Mouse (Mus musculus) embryonic stem cell, embryonic (primary cell): ENCODE data around the gene Gm27021.

Source experiments
- CTCF ChIA-PET, 4 experiments: fragments of 300-600 bp in 2 of 4; fragments of 350-600 bp in 2 of 4; sonication (Branson Sonifier 250); formaldehyde crosslinking; loops; one replicate each; lab custom pipeline; 2022; ENCODE audit warnings: inconsistent platforms in 2 of 4; lab: Charles Lee
- POLR2A ChIA-PET, 4 experiments: fragments of 300-600 bp in 2 of 4; fragments of 350-600 bp in 2 of 4; sonication (Branson Sonifier 250); formaldehyde crosslinking; loops; one replicate each; lab custom pipeline; 2022; ENCODE audit warnings: antibody characterized with exemption in 4 of 4, inconsistent platforms in 1 of 4; lab: Charles Lee

Gene Gm27021

GRCm38 (mm10) chr8:120667561-120668373, at the start of gene Gm27021, which contains the start of gene Cox4i1:
Gene Gm27021, minus strand, starts transcription at chr8:120668079.
Gene Cox4i1, plus strand, starts transcription at chr8:120668222.
- ChIA-PET CTCF (interaction anchor here in 3 of 4 experiments (0.5 to 3.0 kb wide), 23 partner anchors 9 to 1450 kb away, joined by 3 to 15 read pairs (median 4); no protein-coding TSS in a partner anchor), POLR2A (interaction anchor here (0.6 to 3.0 kb wide), 16 partner anchors 9 to 490 kb away, joined by 3 to 15 read pairs (median 4); partner anchors contain the start of gene Fam92b (in 1 of the 4))

- CTCF ChIA-PET: interaction anchor here in 3 of 4 experiments (0.6 to 0.9 kb wide), 4 partner anchors 25 to 508 kb away, joined by 3 to 13 read pairs (median 4); no protein-coding TSS in a partner anchor
- POLR2A ChIA-PET: no interaction called here
These were observed 48.3 kb upstream of the Gm27021 start for GRCm38 (mm10) chr8:120715996-120716680.

- CTCF ChIA-PET: interaction anchor here in 1 of 4 experiments (0.9 kb wide), 1 partner anchor 81 kb away, joined by 4 read pairs; no protein-coding TSS in a partner anchor
- POLR2A ChIA-PET: no interaction called here
These were observed 47.3 kb upstream of the Gm27021 start for GRCm38 (mm10) chr8:120715200-120715599.

GRCm38 (mm10) chr8:120709176-120709575, 41.3 kb upstream of the Gm27021 start:
- ChIA-PET POLR2A (no interaction called here), CTCF (interaction anchor here in 3 of 4 experiments (0.7 to 1.6 kb wide), 3 partner anchors 11 to 31 kb away, joined by 3 to 6 read pairs (median 3); no protein-coding TSS in a partner anchor)

- POLR2A ChIA-PET: interaction anchor here in 2 of 4 experiments (0.7 kb wide), 2 partner anchors 100 to 234 kb away, joined by 3 to 4 read pairs; no protein-coding TSS in a partner anchor
- CTCF ChIA-PET: interaction anchor here in 1 of 4 experiments (0.6 to 0.7 kb wide), 3 partner anchors 11 to 1206 kb away, joined by 3 to 7 read pairs (median 3); no protein-coding TSS in a partner anchor
These were observed 38.3 kb upstream of the Gm27021 start for GRCm38 (mm10) chr8:120706193-120706592.

GRCm38 (mm10) chr8:120705163-120705562, 37.3 kb upstream of the Gm27021 start:
- ChIA-PET CTCF (interaction anchor here in 3 of 4 experiments (0.6 to 1.2 kb wide), 5 partner anchors 20 to 993 kb away, joined by 3 to 4 read pairs (median 3); no protein-coding TSS in a partner anchor), POLR2A (interaction anchor here in 2 of 4 experiments (0.6 to 1.5 kb wide), 5 partner anchors 22 to 66 kb away, joined by 3 to 9 read pairs (median 3); partner anchors contain the start of gene Irf8 (in 1 of the 2))

GRCm38 (mm10) chr8:120704203-120704602, 36.3 kb upstream of the Gm27021 start:
- ChIA-PET POLR2A (interaction anchor here in 2 of 4 experiments (0.6 to 1.5 kb wide), 2 partner anchors 18 to 32 kb away, joined by 3 read pairs; partner anchors contain the start of gene Irf8 (in 1 of the 2)), CTCF (interaction anchor here in 1 of 4 experiments (1.2 kb wide), 1 partner anchor 124 kb away, joined by 4 read pairs; no protein-coding TSS in a partner anchor)

GRCm38 (mm10) chr8:120701758-120702465, 34.0 kb upstream of the Gm27021 start:
- ChIA-PET POLR2A (no interaction called here), CTCF (interaction anchor here in 1 of 4 experiments (1.1 kb wide), 1 partner anchor 22 kb away, joined by 5 read pairs; no protein-coding TSS in a partner anchor)

GRCm38 (mm10) chr8:120700053-120700452, 32.2 kb upstream of the Gm27021 start:
- ChIA-PET CTCF (interaction anchor here in 2 of 4 experiments (0.7 to 1.6 kb wide), 6 partner anchors 13 to 411 kb away, joined by 3 to 5 read pairs (median 4); no protein-coding TSS in a partner anchor), POLR2A (interaction anchor here in 2 of 4 experiments (0.6 to 1.4 kb wide), 2 partner anchors 43 to 107 kb away, joined by 4 to 6 read pairs; no protein-coding TSS in a partner anchor)

GRCm38 (mm10) chr8:120699565-120699964, 31.7 kb upstream of the Gm27021 start:
- ChIA-PET POLR2A (interaction anchor here in 1 of 4 experiments (1.4 kb wide), 1 partner anchor 107 kb away, joined by 4 read pairs; no protein-coding TSS in a partner anchor), CTCF (interaction anchor here in 2 of 4 experiments (0.7 to 1.6 kb wide), 6 partner anchors 14 to 411 kb away, joined by 3 to 5 read pairs (median 4); no protein-coding TSS in a partner anchor)

- ChIA-PET CTCF (interaction anchor here in 2 of 4 experiments (0.8 to 1.9 kb wide), 4 partner anchors 20 to 101 kb away, joined by 3 to 16 read pairs (median 4); no protein-coding TSS in a partner anchor), POLR2A (no interaction called here)
These were observed 31.2 kb upstream of the Gm27021 start for GRCm38 (mm10) chr8:120699079-120699478.

- ChIA-PET POLR2A (interaction anchor here in 1 of 4 experiments (1.5 kb wide), 1 partner anchor 21 kb away, joined by 3 read pairs; no protein-coding TSS in a partner anchor), CTCF (interaction anchor here in 3 of 4 experiments (0.5 to 1.9 kb wide), 18 partner anchors 12 to 139 kb away, joined by 3 to 16 read pairs (median 4); no protein-coding TSS in a partner anchor)
These were observed 30.5 kb upstream of the Gm27021 start for GRCm38 (mm10) chr8:120698426-120698825.

GRCm38 (mm10) chr8:120697979-120698272, 30.0 kb upstream of the Gm27021 start:
- ChIA-PET CTCF (interaction anchor here (0.6 to 1.9 kb wide), 43 partner anchors 12 to 1211 kb away, joined by 3 to 19 read pairs (median 4); no protein-coding TSS in a partner anchor), POLR2A (interaction anchor here in 2 of 4 experiments (0.7 to 1.5 kb wide), 4 partner anchors 18 to 471 kb away, joined by 3 to 5 read pairs (median 4); no protein-coding TSS in a partner anchor)

GRCm38 (mm10) chr8:120697154-120697978, 29.5 kb upstream of the Gm27021 start:
- CTCF ChIA-PET: interaction anchor here (0.5 to 1.9 kb wide), 48 partner anchors 12 to 1211 kb away, joined by 3 to 19 read pairs (median 4); no protein-coding TSS in a partner anchor
- POLR2A ChIA-PET: interaction anchor here in 2 of 4 experiments (0.7 to 1.5 kb wide), 4 partner anchors 18 to 472 kb away, joined by 3 to 5 read pairs (median 4); no protein-coding TSS in a partner anchor

GRCm38 (mm10) chr8:120696401-120697153, 28.7 kb upstream of the Gm27021 start:
- CTCF ChIA-PET: interaction anchor here (0.5 to 1.8 kb wide), 19 partner anchors 13 to 816 kb away, joined by 3 to 11 read pairs (median 3); no protein-coding TSS in a partner anchor
- POLR2A ChIA-PET: interaction anchor here in 3 of 4 experiments (0.6 to 1.2 kb wide), 4 partner anchors 25 to 807 kb away, joined by 3 to 5 read pairs (median 3); no protein-coding TSS in a partner anchor
